Comparison of ENCODE assay signal across 8 mouse cellular contexts in the genomic region with DNA sequence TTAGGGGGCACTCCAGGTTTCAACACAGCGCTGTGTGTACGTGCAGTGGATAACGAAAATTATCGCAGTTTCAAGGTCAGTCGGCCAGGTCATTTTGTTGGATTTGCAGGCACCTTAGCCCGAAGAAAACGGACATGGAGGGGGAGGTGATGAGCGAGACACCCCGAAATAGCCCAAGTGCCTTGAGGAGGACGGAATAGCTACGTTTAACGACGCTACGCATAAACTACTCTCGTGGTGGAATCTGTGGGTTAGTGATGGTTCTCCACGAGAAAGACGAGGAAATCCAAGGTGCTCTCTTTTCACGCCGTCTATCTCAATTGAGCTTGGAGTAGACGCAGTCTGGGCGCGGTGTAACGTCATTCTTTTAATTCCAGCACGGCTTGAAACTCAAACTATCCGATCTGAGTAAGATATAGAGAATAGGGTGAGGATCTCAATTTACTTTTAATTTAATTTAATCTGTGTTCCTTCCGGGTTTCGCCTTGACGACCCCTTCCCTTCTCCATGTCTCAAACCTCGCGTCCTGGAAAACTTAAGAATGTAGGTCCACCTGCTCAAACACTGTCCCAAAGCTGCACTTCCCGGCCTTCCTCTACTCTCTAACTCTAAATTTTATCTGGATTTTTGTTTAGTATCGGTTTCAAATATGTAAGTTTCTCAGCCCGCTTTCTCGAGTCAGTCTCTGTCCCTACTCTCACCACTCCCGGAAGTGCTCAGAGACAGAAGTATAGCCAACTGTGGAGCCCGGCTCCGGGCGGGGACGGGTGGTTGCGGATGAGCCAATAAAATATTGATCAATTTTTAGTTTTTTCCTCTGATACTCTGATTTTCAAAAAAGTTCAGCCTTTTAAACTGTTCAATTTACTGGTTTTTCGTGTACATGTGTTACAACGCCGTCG. TPM values are rescaled to one million over a fixed set of nuclear protein-coding genes. Genes with fewer than 3 reads are reported as not detected.
DNase-seq lines count a peak whose midpoint lies in the region; ATAC-seq lines count a peak whose summit lies in the region.

No protein-coding gene starts in this region.

- no peak; the same call in 1 of the 2 replicates for ATAC-seq in lung, embryonic 15.5 days (ENCODE audit: borderline replicate concordance, extremely low read depth, low FRiP score, low TSS enrichment)
- ATAC-seq in embryonic facial prominence, embryonic 13.5 days (ENCODE audit: insufficient number of reproducible peaks, insufficient read depth, low FRiP score, low TSS enrichment, low read depth): no peak
- no peak for ATAC-seq in midbrain, embryonic 11.5 days (ENCODE audit: low FRiP score)

- H3K4me3 ChIP-seq in lung, embryonic 15.5 days: peak overlapping the region; percentile 57
- peak overlapping the region; percentile 46 for H3K4me3 ChIP-seq in embryonic facial prominence, embryonic 13.5 days
- H3K4me3 ChIP-seq in midbrain, embryonic 11.5 days (ENCODE audit: low read depth, low read length): peak overlapping the region; percentile 38

- WGBS in lung, embryonic 15.5 days: under 1% methylated on average over 44 of the region's 44 CpGs
- under 1% methylated on average over 44 of the region's 44 CpGs for WGBS in embryonic facial prominence, embryonic 13.5 days
- under 1% methylated on average over 44 of the region's 44 CpGs for WGBS in midbrain, embryonic 11.5 days

- peak overlapping the region; percentile 85 for H3K4me2 ChIP-seq in lung, embryonic 15.5 days
- H3K4me2 ChIP-seq in embryonic facial prominence, embryonic 13.5 days: peak overlapping the region; percentile 67
- H3K4me2 ChIP-seq in midbrain, embryonic 11.5 days: peak overlapping the region; percentile 61

- no peaks in the 10 kb centered on the region for H3K9me3 ChIP-seq in lung, embryonic 15.5 days
- H3K9me3 ChIP-seq in embryonic facial prominence, embryonic 13.5 days: no peaks in the 10 kb centered on the region
- H3K9me3 ChIP-seq in midbrain, embryonic 11.5 days (ENCODE audit: control insufficient read depth, low read length): peaks cover 2% of the 10 kb centered on the region; the same call in 1 of the 2 replicates

- no peaks in the 10 kb centered on the region for H3K36me3 ChIP-seq in lung, embryonic 15.5 days
- no peaks in the 10 kb centered on the region for H3K36me3 ChIP-seq in embryonic facial prominence, embryonic 13.5 days
- no peaks in the 10 kb centered on the region for H3K36me3 ChIP-seq in midbrain, embryonic 11.5 days (ENCODE audit: control insufficient read depth, insufficient read depth, low read length)

- H3K27ac ChIP-seq in lung, embryonic 15.5 days: no peak overlapping the region
- H3K27ac ChIP-seq in embryonic facial prominence, embryonic 13.5 days: no peak overlapping the region
- no peak overlapping the region for H3K27ac ChIP-seq in midbrain, embryonic 11.5 days (ENCODE audit: low read depth, low read length)

- peaks cover 8% of the 10 kb centered on the region; the same call in 1 of the 2 replicates for H3K4me1 ChIP-seq in lung, embryonic 15.5 days
- peaks cover 4% of the 10 kb centered on the region; the same call in 1 of the 2 replicates for H3K4me1 ChIP-seq in embryonic facial prominence, embryonic 13.5 days
- H3K4me1 ChIP-seq in midbrain, embryonic 11.5 days (ENCODE audit: control insufficient read depth, insufficient read depth, low read length): peaks cover 3% of the 10 kb centered on the region; the same call in 1 of the 2 replicates

- peaks cover 3% of the 10 kb centered on the region; the same call in 1 of the 2 replicates for H3K27me3 ChIP-seq in lung, embryonic 15.5 days
- peaks cover 49% of the 10 kb centered on the region for H3K27me3 ChIP-seq in embryonic facial prominence, embryonic 13.5 days
- peaks cover 26% of the 10 kb centered on the region for H3K27me3 ChIP-seq in midbrain, embryonic 11.5 days (ENCODE audit: control insufficient read depth, insufficient read depth, low read length)

- peak overlapping the region; percentile 44 for H3K9ac ChIP-seq in lung, embryonic 15.5 days
- H3K9ac ChIP-seq in embryonic facial prominence, embryonic 13.5 days: peak overlapping the region; percentile 59
- H3K9ac ChIP-seq in midbrain, embryonic 11.5 days (ENCODE audit: low read length): peak overlapping the region; percentile 45

- no peak for DNase-seq in lung, postnatal 14 days
- peak; percentile 80 for DNase-seq in induced T-regulatory cell, adult 2 months (ENCODE audit: low read depth)
- peak; percentile 93 for DNase-seq in midbrain, embryonic 11.5 days (ENCODE audit: low spot score, missing footprints)
- DNase-seq in thymus, postnatal 25 days: peak; percentile 61
- no peak for DNase-seq in gastrocnemius, postnatal 10 days
- DNase-seq in cerebellum, postnatal 4 days (ENCODE audit: low spot score in 2 of 2): no peak

RNA-seq across cellular contexts. Expression of gene Prss16, which starts 10.6 kb away (rescaled TPM):
- 11.2 and 36.4 TPM in 2 replicates for polyA plus RNA-seq in lung, embryonic 15.5 days (2015; fragmentation: Nextera tagmentation; extraction: Ambion mirVana)
- polyA plus RNA-seq in embryonic facial prominence, embryonic 13.5 days (2015; fragmentation: Nextera tagmentation; extraction: Ambion mirVana): 0.59 and 1.2 TPM in 2 replicates
- 0.10 and 0.37 TPM in 2 replicates for polyA plus RNA-seq in midbrain, embryonic 11.5 days (2014; fragmentation: Nextera tagmentation; extraction: Ambion mirVana)
- not detected for total RNA-seq in gastrocnemius, postnatal 10 days (2021)

RNA-seq across cellular contexts. Expression of gene Hist1h2ah, which starts 15.2 kb away (rescaled TPM):
- 8.1 and 8.2 TPM in 2 replicates for polyA plus RNA-seq in lung, embryonic 15.5 days (2015; fragmentation: Nextera tagmentation; extraction: Ambion mirVana)
- polyA plus RNA-seq in embryonic facial prominence, embryonic 13.5 days (2015; fragmentation: Nextera tagmentation; extraction: Ambion mirVana): 5.2 and 5.4 TPM in 2 replicates
- 6.3 and 6.8 TPM in 2 replicates for polyA plus RNA-seq in midbrain, embryonic 11.5 days (2014; fragmentation: Nextera tagmentation; extraction: Ambion mirVana)
- total RNA-seq in gastrocnemius, postnatal 10 days (2021): 100 to 1,000 TPM; 171 to 199 TPM

RNA-seq across cellular contexts. Expression of gene Hist1h2bk, which starts 15.5 kb away (rescaled TPM):
- 7.0 and 7.4 TPM in 2 replicates for polyA plus RNA-seq in lung, embryonic 15.5 days (2015; fragmentation: Nextera tagmentation; extraction: Ambion mirVana)
- polyA plus RNA-seq in embryonic facial prominence, embryonic 13.5 days (2015; fragmentation: Nextera tagmentation; extraction: Ambion mirVana): 9.5 and 15.3 TPM in 2 replicates
- 9.9 and 11.3 TPM in 2 replicates for polyA plus RNA-seq in midbrain, embryonic 11.5 days (2014; fragmentation: Nextera tagmentation; extraction: Ambion mirVana)
- total RNA-seq in gastrocnemius, postnatal 10 days (2021): 100 to 1,000 TPM; 209 to 249 TPM

RNA-seq across cellular contexts. Expression of gene Hist1h4i, which starts 21.0 kb away (rescaled TPM):
- 27.2 and 29.1 TPM in 2 replicates for polyA plus RNA-seq in lung, embryonic 15.5 days (2015; fragmentation: Nextera tagmentation; extraction: Ambion mirVana)
- 26.0 and 31.3 TPM in 2 replicates for polyA plus RNA-seq in embryonic facial prominence, embryonic 13.5 days (2015; fragmentation: Nextera tagmentation; extraction: Ambion mirVana)
- 43.8 and 43.9 TPM in 2 replicates for polyA plus RNA-seq in midbrain, embryonic 11.5 days (2014; fragmentation: Nextera tagmentation; extraction: Ambion mirVana)
- 10 to 100 TPM; 77.9 to 89.2 TPM for total RNA-seq in gastrocnemius, postnatal 10 days (2021)

RNA-seq across cellular contexts. Expression of gene Hist1h2ag, which starts 22.6 kb away (rescaled TPM):
- polyA plus RNA-seq in lung, embryonic 15.5 days (2015; fragmentation: Nextera tagmentation; extraction: Ambion mirVana): 52.7 and 55.6 TPM in 2 replicates
- polyA plus RNA-seq in embryonic facial prominence, embryonic 13.5 days (2015; fragmentation: Nextera tagmentation; extraction: Ambion mirVana): 78.1 and 82.3 TPM in 2 replicates
- 46.4 and 70.6 TPM in 2 replicates for polyA plus RNA-seq in midbrain, embryonic 11.5 days (2014; fragmentation: Nextera tagmentation; extraction: Ambion mirVana)
- 100 to 1,000 TPM; 133 to 135 TPM for total RNA-seq in gastrocnemius, postnatal 10 days (2021)

Comparison
In these comparisons a context has a peak if more than half of its experiments do, and no peak if none do; other contexts are left out.
1. DNase-seq: peak in induced T-regulatory cell, adult 2 months (single experiment), midbrain, embryonic 11.5 days (single experiment) and thymus, postnatal 25 days (single experiment); none in lung, postnatal 14 days (single experiment), gastrocnemius, postnatal 10 days (single experiment) and cerebellum, postnatal 4 days (0 of 2).
2. Peak in every context shown above with its lines, with median percentiles within 50 percentile points of each other: H3K4me2 ChIP-seq, H3K4me3 ChIP-seq and H3K9ac ChIP-seq.